Mouse (Mus musculus) macrophage (primary cell): ENCODE measurements around the gene Col18a1. TPM values are rescaled to one million over a fixed set of nuclear protein-coding genes. Genes with fewer than 3 reads are reported as not detected.

ENCODE experiments used
- H3K27ac ChIP-seq: fragments of 350-480 bp; formaldehyde crosslinking; 2 replicates; pipeline ENCODE4 v1.9.0; 2021
- H3K36me3 ChIP-seq: fragments of 350-480 bp; formaldehyde crosslinking; 2 replicates; pipeline ENCODE4 v1.9.0; 2021; ENCODE audit errors: inconsistent target
- H3K4me3 ChIP-seq: fragments of 350-480 bp; formaldehyde crosslinking; 2 replicates; pipeline ENCODE4 v1.9.0; 2021; ENCODE audit errors: inconsistent target
- H3K79me2 ChIP-seq: fragments of 350-480 bp; formaldehyde crosslinking; 2 replicates; pipeline ENCODE4 v1.9.0; 2021; ENCODE audit errors: inconsistent target
- WGBS: methylation state at CpG from one replicate; pipeline ENCODE4 v1.1.7; 2026; ENCODE audit warnings: inconsistent platforms; ENCODE audit not compliant: missing documents; 5-methylcytosine and 5-hydroxymethylcytosine counted together
- polyA plus RNA-seq: library from polyadenylated mRNA; stranded (reverse); fragments of 250-400 nt; gene quantifications from 3 replicates; pipeline ENCODE4 v1.2.4, GENCODE M21; 2018; ENCODE audit warnings: inconsistent platforms

Col18a1 gene
- polyA plus RNA-seq, 1 experiment from 2014 or later = 3.7 TPM

GRCm38 (mm10) chr10:77062393-77063010 is 103.8 kb downstream of the Col18a1 start:
- WGBS = 92% methylated on average over 11 of the region's 11 CpGs
- Histone ChIP-seq H3K79me2 (no peaks in the 10 kb centered on the region), H3K27ac (no peak overlapping the region)

GRCm38 (mm10) chr10:77061426-77061825 is 104.9 kb downstream of the Col18a1 start:
- Histone ChIP-seq H3K79me2 (no peaks in the 10 kb centered on the region), H3K36me3 (no peaks in the 10 kb centered on the region), H3K4me3 (no peak overlapping the region), H3K27ac (no peak overlapping the region)
- WGBS = 42% methylated on average over 3 of the region's 3 CpGs

More at GRCm38 (mm10) chr10:77062393-77063010, 103.8 kb downstream of the Col18a1 start:
- Histone ChIP-seq H3K36me3 (no peaks in the 10 kb centered on the region), H3K4me3 (no peak overlapping the region)

DNA sequence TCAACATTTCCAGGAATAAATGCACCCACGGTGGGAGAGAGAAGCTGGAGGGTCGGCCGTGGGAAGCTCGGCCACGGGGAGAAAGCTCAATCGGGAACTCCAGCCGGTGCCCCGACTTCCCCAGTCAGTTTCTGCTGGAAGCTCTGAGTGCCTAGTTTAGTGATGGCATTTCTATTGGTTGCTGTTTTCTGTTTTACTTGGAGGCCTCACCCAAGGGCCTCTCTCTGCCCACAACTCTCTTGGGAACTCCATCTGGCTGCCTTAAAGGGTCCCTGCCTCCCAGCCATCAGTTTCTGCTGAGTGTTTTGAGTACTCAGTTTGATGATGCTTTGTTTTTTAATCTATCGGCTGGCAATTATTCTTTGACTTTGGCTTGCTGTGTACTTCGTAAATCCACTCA is 109.6 kb downstream of the Col18a1 start:
- H3K79me2 ChIP-seq = no peaks in the 10 kb centered on the region
- no peak overlapping the region for H3K27ac ChIP-seq
- no peak overlapping the region for H3K4me3 ChIP-seq
- H3K36me3 ChIP-seq = no peaks in the 10 kb centered on the region
- WGBS = 90% methylated on average over 9 of the region's 10 CpGs

- Histone ChIP-seq H3K27ac (no peak overlapping the region), H3K4me3 (no peak overlapping the region), H3K36me3 (no peaks in the 10 kb centered on the region), H3K79me2 (no peaks in the 10 kb centered on the region)
- 93% methylated on average over 3 of the region's 3 CpGs for WGBS
These were observed 117.7 kb downstream of the Col18a1 start for GRCm38 (mm10) chr10:77048606-77049005.

- WGBS = 91% methylated on average over 3 of the region's 4 CpGs
These were observed 118.2 kb downstream of the Col18a1 start for GRCm38 (mm10) chr10:77048196-77048595.

GRCm38 (mm10) chr10:77038579-77039174 is 127.7 kb downstream of the Col18a1 start:
- H3K4me3 ChIP-seq = no peak overlapping the region
- no peaks in the 10 kb centered on the region for H3K79me2 ChIP-seq
- WGBS = 94% methylated on average over 8 of the region's 8 CpGs
- no peak overlapping the region for H3K27ac ChIP-seq
- H3K36me3 ChIP-seq = no peaks in the 10 kb centered on the region

More at GRCm38 (mm10) chr10:77048196-77048595, 118.2 kb downstream of the Col18a1 start:
- no peak overlapping the region for H3K27ac ChIP-seq
- no peak overlapping the region for H3K4me3 ChIP-seq
- no peaks in the 10 kb centered on the region for H3K36me3 ChIP-seq
- H3K79me2 ChIP-seq = no peaks in the 10 kb centered on the region

DNA sequence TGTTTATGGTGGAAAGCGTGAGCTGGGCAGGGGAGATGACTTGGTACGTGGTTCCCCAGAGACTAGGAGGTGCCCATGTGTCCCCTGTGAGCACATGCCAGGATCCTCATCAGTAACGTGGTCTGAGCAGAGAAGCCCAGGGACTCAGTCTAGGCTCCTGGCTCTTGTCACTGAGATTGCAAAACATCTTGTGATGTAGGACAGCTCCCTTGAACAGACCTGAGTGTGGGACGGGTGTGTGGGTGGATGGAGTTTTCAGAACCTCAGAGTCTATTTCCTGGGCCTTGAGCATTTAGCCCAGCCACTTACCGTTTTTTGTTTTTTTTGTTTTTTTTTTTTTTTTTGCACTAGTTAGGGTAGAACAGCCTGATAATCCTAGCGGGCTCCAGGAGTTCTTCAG is 130.9 kb downstream of the Col18a1 start:
- no peaks in the 10 kb centered on the region for H3K36me3 ChIP-seq
- 78% methylated on average over 6 of the region's 6 CpGs for WGBS
- H3K79me2 ChIP-seq = no peaks in the 10 kb centered on the region
- no peak overlapping the region for H3K27ac ChIP-seq
- no peak overlapping the region for H3K4me3 ChIP-seq

GRCm38 (mm10) chr10:77033323-77034025 is 132.9 kb downstream of the Col18a1 start:
- Histone ChIP-seq H3K79me2 (no peaks in the 10 kb centered on the region), H3K36me3 (no peaks in the 10 kb centered on the region), H3K4me3 (peak overlapping the region; percentile 64), H3K27ac (0 out of 2 replicates have a peak overlapping the region, but pooled peaks have one; percentile 8)
- WGBS = 3% methylated on average over 30 of the region's 30 CpGs

DNA sequence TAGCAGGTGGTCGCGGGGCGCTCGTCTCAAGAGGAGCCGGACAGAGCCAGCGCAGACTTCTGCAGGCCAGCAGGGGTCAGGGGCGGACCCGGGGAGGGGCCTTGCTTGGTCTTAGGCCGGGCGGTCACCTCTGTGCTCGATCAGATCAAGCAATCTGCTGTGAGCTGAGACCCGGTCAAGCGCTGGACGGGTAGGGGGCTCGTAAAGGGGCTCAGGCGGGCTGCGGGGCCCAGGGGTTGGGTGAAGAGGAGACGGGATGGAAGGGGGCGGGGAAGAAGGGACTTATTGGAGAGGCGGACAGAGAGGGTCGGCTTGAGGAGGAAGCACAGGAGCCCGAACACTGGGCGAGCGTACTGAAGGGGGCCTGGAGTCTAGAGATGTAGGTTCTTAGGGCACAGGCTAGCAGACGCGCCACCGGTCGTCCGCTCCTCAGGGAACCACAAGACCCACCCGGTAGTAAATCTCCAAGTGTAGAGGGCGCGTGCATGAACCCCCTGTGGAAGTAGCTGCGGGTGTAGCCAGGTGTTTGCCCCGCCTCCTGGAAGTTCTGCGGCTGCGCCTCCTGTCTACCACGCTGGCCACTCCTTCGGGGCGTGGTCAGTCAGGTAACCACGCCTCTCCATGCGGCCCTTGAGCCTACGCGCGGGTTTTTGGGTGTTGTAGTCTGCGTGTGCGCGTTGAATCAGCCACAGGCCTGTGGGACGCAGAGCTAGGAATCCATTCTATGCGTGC is 133.6 kb downstream of the Col18a1 start:
- peak overlapping the region; percentile 64 for H3K4me3 ChIP-seq
- H3K79me2 ChIP-seq = no peaks in the 10 kb centered on the region
- H3K36me3 ChIP-seq = no peaks in the 10 kb centered on the region
- 0 out of 2 replicates have a peak overlapping the region, but pooled peaks have one; percentile 8 for H3K27ac ChIP-seq
- WGBS = 2% methylated on average over 48 of the region's 49 CpGs

DNA sequence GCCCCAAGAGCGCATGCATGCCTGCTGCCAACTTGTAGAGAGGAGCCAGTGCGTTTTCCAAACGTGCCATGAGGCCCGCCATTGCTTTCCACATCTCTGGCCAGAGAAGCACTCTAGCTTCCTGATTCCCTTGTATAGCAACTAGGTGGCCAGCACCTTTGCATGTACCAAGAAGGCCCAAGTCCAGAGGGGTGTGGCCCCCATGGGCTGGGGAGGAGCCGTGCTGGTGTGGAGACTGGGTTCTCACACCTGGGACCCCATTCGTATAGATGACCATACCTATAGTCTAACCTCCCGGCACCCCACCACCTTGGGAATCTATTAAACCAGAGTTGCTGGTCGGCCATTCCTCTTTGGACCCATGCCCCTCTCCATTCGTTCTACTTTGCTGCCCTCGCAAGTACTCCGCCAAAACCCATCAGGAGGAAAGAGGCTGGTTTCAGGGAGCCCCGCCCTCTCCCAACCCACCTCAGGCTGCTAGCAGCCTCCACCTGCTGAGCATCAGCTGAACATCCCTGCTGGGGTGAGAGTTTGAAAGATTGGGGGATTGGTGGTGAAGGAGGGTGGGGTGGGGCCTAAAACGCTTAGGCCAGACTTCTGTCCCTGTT is 134.5 kb downstream of the Col18a1 start, which contains the start of gene Slc19a1:
Gene Slc19a1, plus strand, starts transcription at position 474 of the 608 bp plus-strand sequence.
- WGBS = 94% methylated on average over 13 of the region's 13 CpGs
- H3K27ac ChIP-seq = no peak within 1 kb of the TSS
- no peaks in the 10 kb centered on the region for H3K79me2 ChIP-seq
- H3K36me3 ChIP-seq = no peaks in the 10 kb centered on the region
- peak within 1 kb of the TSS; percentile 64 for H3K4me3 ChIP-seq

- Histone ChIP-seq H3K79me2 (no peaks in the 10 kb centered on the region), H3K36me3 (no peaks in the 10 kb centered on the region), H3K27ac (no peak overlapping the region), H3K4me3 (no peak overlapping the region)
- 91% methylated on average over 5 of the region's 5 CpGs for WGBS
These were observed 135.7 kb downstream of the Col18a1 start for GRCm38 (mm10) chr10:77030666-77031065.

DNA sequence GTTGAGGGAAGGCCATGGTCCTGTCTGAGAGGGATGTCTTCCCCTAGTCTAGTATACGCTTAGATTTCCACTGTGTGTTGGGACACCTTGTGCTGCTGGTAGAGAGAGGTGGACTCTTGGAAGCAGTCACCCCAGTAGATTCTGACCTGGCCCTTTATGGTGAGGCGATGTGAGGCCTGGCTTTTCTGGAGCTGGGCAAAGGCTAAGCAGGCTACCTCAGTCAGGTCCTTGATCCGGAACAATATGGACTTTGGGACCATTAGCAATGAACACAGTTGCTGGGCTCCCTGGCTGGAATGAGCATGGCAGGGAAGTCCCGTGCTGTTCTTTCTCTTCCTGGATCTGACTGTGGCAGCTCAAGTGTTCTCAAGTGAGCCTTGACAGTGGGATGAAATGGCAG is 136.6 kb downstream of the Col18a1 start:
- Histone ChIP-seq H3K4me3 (no peak overlapping the region), H3K36me3 (no peaks in the 10 kb centered on the region), H3K79me2 (no peaks in the 10 kb centered on the region), H3K27ac (no peak overlapping the region)
- 94% methylated on average over 4 of the region's 4 CpGs for WGBS

DNA sequence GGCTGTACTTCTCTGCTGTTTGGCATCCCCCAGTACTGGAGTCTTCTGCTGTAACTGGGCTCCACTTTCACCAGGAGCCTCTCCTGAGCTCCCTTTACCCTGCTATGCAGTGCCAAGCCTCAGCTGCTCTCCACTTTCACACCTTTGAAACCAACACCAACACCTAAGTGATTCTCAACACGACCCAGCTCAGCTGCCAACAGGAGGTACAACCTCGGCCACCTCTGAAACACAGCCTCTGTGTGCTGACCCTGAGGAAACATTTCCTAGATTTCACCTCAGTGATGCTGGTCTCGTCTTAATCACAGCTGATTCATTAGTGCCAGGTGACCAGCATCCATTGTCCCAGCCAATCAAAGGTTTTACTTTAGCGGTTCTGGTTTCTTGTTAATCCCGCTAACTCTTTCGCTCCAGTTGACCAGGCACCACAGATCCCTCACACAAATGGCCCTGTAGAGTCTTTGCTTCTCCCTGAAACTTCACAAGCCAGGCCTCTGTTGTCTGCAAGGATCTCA is 137.5 kb downstream of the Col18a1 start:
- 83% methylated on average over 6 of the region's 6 CpGs for WGBS
- Histone ChIP-seq H3K36me3 (no peaks in the 10 kb centered on the region), H3K27ac (no peak overlapping the region), H3K4me3 (no peak overlapping the region), H3K79me2 (no peaks in the 10 kb centered on the region)

- 78% methylated on average over 3 of the region's 3 CpGs for WGBS
These were observed 139.4 kb downstream of the Col18a1 start for GRCm38 (mm10) chr10:77026944-77027343.

More at GRCm38 (mm10) chr10:77026944-77027343, 139.4 kb downstream of the Col18a1 start:
- Histone ChIP-seq H3K79me2 (no peaks in the 10 kb centered on the region), H3K27ac (no peak overlapping the region), H3K36me3 (no peaks in the 10 kb centered on the region), H3K4me3 (no peak overlapping the region)
